Mouse (Mus musculus): ENCODE data around the gene Ranbp2. TPM values are rescaled to one million over a fixed set of nuclear protein-coding genes. Genes with fewer than 3 reads are reported as not detected.
A peak's percentile ranks its signal among the peaks of the same experiment; 100 is the strongest.

Ranbp2 gene
- polyA plus RNA-seq (2012; rRNA removed), result 0.71 and 1.3 TPM in 2 replicates

DNA sequence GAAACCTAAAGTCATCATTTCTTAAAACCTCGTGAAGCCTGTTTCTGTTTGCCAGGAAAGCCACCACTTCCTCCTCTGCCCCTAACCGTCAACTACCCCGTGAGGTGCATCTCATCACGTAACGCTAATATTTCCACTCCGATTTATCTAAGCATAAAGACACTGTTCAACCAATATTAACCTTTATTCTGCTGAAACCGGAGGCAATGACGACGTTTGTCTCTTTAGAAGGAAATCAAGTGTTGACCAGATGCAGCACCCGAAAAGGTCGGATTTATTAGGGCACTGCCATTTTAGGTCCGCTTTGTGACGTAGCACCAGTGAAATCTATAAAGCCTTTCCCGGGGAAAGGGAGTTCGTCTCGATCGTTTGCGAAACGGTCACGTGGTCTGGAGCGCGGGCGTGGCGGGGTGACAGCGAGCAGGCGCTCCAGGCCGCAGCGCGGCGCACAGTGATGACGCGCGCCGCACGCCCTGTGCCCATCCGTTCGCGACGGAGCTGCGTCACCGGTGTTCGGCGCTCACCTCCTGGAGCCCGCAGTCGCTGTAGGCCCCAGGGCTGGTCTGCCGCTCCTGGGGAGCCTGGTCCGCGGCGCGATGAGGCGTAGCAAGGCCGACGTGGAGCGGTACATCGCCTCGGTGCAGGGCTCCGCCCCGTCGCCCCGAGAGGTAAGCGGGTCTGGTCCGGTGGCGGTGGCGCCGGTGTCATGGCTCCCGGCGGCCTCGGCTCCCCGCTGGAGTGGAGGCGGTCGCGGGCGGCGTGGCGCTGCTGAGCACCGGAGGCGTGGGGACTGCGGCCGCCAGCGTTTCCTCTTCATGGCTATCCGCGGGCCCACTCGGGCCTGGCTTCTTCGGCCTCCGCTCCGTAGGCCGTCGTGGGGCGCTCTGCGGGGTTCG is at the start of gene Ranbp2:
Gene Ranbp2, plus strand, starts transcription at position 537 of the 896 bp plus-strand sequence.
- Histone ChIP-seq H3K27me3 (ENCODE audit: control insufficient read depth, insufficient read depth, low read length) (no peaks in the 10 kb centered on the region), H3K36me3 (ENCODE audit: control insufficient read depth, insufficient read depth, low read length) (no peaks in the 10 kb centered on the region), H3K4me1 (ENCODE audit: control insufficient read depth, insufficient read depth, insufficient read length, low read length) (no peaks in the 10 kb centered on the region), H3K27ac (ENCODE audit: insufficient read depth, low read depth, low read length) (peak within 1 kb of the TSS; percentile 94), H3K4me3 (ENCODE audit: low read depth, low read length) (peak within 1 kb of the TSS; percentile 78)
- WGBS, result under 1% methylated on average over 91 of the region's 91 CpGs
- peak; percentile 90 for TF ChIP-seq POLR2A (IDR thresholded peaks at IDR 0.05; ENCODE audit: low read depth, low read length)
- TF ChIP-seq CTCF (IDR thresholded peaks at IDR 0.05; ENCODE audit: extremely low read depth, insufficient read length, insufficient replicate concordance, low read depth, low read length), result no peak

GRCm38 (mm10) chr10:58398941-58399340 is 47.8 kb upstream of the Ranbp2 start:
- Histone ChIP-seq H3K27me3 (ENCODE audit: control insufficient read depth, insufficient read depth, low read length) (no peaks in the 10 kb centered on the region), H3K4me1 (ENCODE audit: control insufficient read depth, insufficient read depth, insufficient read length, low read length) (peaks cover 3% of the 10 kb centered on the region; the same call in 1 of the 2 replicates), H3K4me3 (ENCODE audit: low read depth, low read length) (no peak overlapping the region), H3K27ac (ENCODE audit: insufficient read depth, low read depth, low read length) (no peak overlapping the region), H3K36me3 (ENCODE audit: control insufficient read depth, insufficient read depth, low read length) (peaks cover 3% of the 10 kb centered on the region)
- no peak for TF ChIP-seq POLR2A (IDR thresholded peaks at IDR 0.05; ENCODE audit: low read depth, low read length)
- no peak for TF ChIP-seq CTCF (IDR thresholded peaks at IDR 0.05; ENCODE audit: extremely low read depth, insufficient read length, insufficient replicate concordance, low read depth, low read length)
- 93% methylated on average over 8 of the region's 8 CpGs for WGBS

DNA sequence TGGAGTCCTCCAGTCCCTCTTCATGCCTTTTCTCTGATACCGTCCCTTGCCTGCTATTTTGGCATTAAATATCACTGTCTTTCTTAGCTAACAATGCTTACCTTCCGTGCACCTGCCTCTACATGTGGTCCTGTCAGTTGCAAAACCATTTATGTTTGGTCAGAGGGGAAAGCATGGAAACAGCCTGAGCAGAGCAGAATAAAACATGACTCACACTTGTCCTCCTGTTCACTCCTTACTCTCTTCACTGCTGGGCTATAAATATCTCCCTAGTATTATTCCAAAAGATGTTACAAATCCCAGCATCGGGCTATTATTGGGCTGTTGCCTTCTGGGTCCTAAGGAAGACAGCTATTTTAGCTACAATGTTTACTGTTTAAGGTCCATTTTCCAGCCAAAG is 44.9 kb upstream of the Ranbp2 start:
- WGBS, result 80% methylated on average over 3 of the region's 3 CpGs
- H3K27ac ChIP-seq (ENCODE audit: insufficient read depth, low read depth, low read length), result no peak overlapping the region
- no peak for TF ChIP-seq CTCF (IDR thresholded peaks at IDR 0.05; ENCODE audit: extremely low read depth, insufficient read length, insufficient replicate concordance, low read depth, low read length)
- no peak for TF ChIP-seq POLR2A (IDR thresholded peaks at IDR 0.05; ENCODE audit: low read depth, low read length)

GRCm38 (mm10) chr10:58404639-58405038 is 42.1 kb upstream of the Ranbp2 start:
- peaks cover 10% of the 10 kb centered on the region for H3K36me3 ChIP-seq (ENCODE audit: control insufficient read depth, insufficient read depth, low read length)
- H3K27ac ChIP-seq (ENCODE audit: insufficient read depth, low read depth, low read length), result no peak overlapping the region
- WGBS, result 84% methylated on average over 6 of the region's 6 CpGs

More for the DNA sequence above, 44.9 kb upstream of the Ranbp2 start:
- no peaks in the 10 kb centered on the region; the same call in 1 of the 2 replicates for H3K4me1 ChIP-seq (ENCODE audit: control insufficient read depth, insufficient read depth, insufficient read length, low read length)
- H3K4me3 ChIP-seq (ENCODE audit: low read depth, low read length), result no peak overlapping the region
- H3K36me3 ChIP-seq (ENCODE audit: control insufficient read depth, insufficient read depth, low read length), result peaks cover 4% of the 10 kb centered on the region
- no peaks in the 10 kb centered on the region for H3K27me3 ChIP-seq (ENCODE audit: control insufficient read depth, insufficient read depth, low read length)

GRCm38 (mm10) chr10:58405285-58405948 is 41.3 kb upstream of the Ranbp2 start:
- TF ChIP-seq POLR2A (IDR thresholded peaks at IDR 0.05; ENCODE audit: low read depth, low read length) (no peak), CTCF (IDR thresholded peaks at IDR 0.05; ENCODE audit: extremely low read depth, insufficient read length, insufficient replicate concordance, low read depth, low read length) (no peak)
- Histone ChIP-seq H3K27ac (ENCODE audit: insufficient read depth, low read depth, low read length) (peak overlapping the region; percentile 78), H3K27me3 (ENCODE audit: control insufficient read depth, insufficient read depth, low read length) (no peaks in the 10 kb centered on the region), H3K4me3 (ENCODE audit: low read depth, low read length) (no peak overlapping the region), H3K4me1 (ENCODE audit: control insufficient read depth, insufficient read depth, insufficient read length, low read length) (no peaks in the 10 kb centered on the region; the same call in 1 of the 2 replicates), H3K36me3 (ENCODE audit: control insufficient read depth, insufficient read depth, low read length) (peaks cover 16% of the 10 kb centered on the region)
- 51% methylated on average over 4 of the region's 4 CpGs for WGBS

More at GRCm38 (mm10) chr10:58404639-58405038, 42.1 kb upstream of the Ranbp2 start:
- H3K4me3 ChIP-seq (ENCODE audit: low read depth, low read length), result no peak overlapping the region
- H3K4me1 ChIP-seq (ENCODE audit: control insufficient read depth, insufficient read depth, insufficient read length, low read length), result no peaks in the 10 kb centered on the region; the same call in 1 of the 2 replicates
- no peak for TF ChIP-seq CTCF (IDR thresholded peaks at IDR 0.05; ENCODE audit: extremely low read depth, insufficient read length, insufficient replicate concordance, low read depth, low read length)
- no peak for TF ChIP-seq POLR2A (IDR thresholded peaks at IDR 0.05; ENCODE audit: low read depth, low read length)
- no peaks in the 10 kb centered on the region for H3K27me3 ChIP-seq (ENCODE audit: control insufficient read depth, insufficient read depth, low read length)

DNA sequence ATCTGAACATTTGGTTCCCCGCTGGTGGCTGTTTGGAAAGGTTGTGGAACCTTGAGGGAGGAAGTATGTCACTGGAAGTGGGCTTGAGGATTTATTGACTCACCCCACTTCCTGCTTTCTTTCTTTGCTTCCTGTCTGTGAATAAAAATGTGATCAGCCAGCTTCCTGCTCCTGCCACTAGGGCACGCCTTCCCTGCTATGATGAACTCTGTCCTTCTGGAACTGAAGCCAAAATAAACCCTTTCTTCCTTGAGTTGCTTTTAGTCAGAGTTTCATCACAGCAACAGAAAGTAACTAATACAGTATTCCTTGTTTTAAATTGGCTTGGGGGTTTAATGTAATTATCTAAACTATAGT is 40.8 kb upstream of the Ranbp2 start:
- Histone ChIP-seq H3K4me1 (ENCODE audit: control insufficient read depth, insufficient read depth, insufficient read length, low read length) (no peaks in the 10 kb centered on the region; the same call in 1 of the 2 replicates), H3K4me3 (ENCODE audit: low read depth, low read length) (no peak overlapping the region), H3K27me3 (ENCODE audit: control insufficient read depth, insufficient read depth, low read length) (no peaks in the 10 kb centered on the region), H3K36me3 (ENCODE audit: control insufficient read depth, insufficient read depth, low read length) (peaks cover 19% of the 10 kb centered on the region), H3K27ac (ENCODE audit: insufficient read depth, low read depth, low read length) (peak overlapping the region; percentile 78)
- no peak for TF ChIP-seq CTCF (IDR thresholded peaks at IDR 0.05; ENCODE audit: extremely low read depth, insufficient read length, insufficient replicate concordance, low read depth, low read length)
- no peak for TF ChIP-seq POLR2A (IDR thresholded peaks at IDR 0.05; ENCODE audit: low read depth, low read length)
- WGBS, result 41% methylated on average over 2 of the region's 2 CpGs

DNA sequence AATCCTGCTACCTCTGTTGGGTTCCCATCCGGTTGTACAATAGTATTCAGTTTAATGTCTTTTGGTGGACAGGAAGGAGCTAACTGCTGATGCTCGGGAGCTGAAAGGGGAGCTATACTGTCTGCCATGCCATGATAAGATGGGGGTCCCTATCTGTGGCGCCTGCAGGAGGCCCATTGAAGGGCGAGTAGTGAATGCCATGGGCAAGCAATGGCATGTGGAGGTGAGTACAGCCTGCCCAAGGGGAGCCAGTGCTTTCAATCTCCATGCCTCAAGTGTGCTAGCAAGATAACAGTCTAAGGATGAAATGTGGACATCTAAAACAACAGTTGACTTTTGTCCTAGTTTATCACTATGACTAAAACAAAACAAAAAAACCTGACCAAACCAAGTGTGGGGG is 34.4 kb upstream of the Ranbp2 start:
- Histone ChIP-seq H3K27me3 (ENCODE audit: control insufficient read depth, insufficient read depth, low read length) (no peaks in the 10 kb centered on the region), H3K36me3 (ENCODE audit: control insufficient read depth, insufficient read depth, low read length) (peaks cover 43% of the 10 kb centered on the region), H3K4me1 (ENCODE audit: control insufficient read depth, insufficient read depth, insufficient read length, low read length) (no peaks in the 10 kb centered on the region), H3K4me3 (ENCODE audit: low read depth, low read length) (no peak overlapping the region), H3K27ac (ENCODE audit: insufficient read depth, low read depth, low read length) (no peak overlapping the region)
- 94% methylated on average over 4 of the region's 4 CpGs for WGBS
- TF ChIP-seq POLR2A (IDR thresholded peaks at IDR 0.05; ENCODE audit: low read depth, low read length), result no peak
- TF ChIP-seq CTCF (IDR thresholded peaks at IDR 0.05; ENCODE audit: extremely low read depth, insufficient read length, insufficient replicate concordance, low read depth, low read length), result no peak

All from small intestine, adult 2 months (tissue).